Mouse (Mus musculus): ENCODE results near the gene Cyp27b1.
"Not testable (repeated sequence)": the region's sequence is repeated elsewhere in the genome, so short reads cannot be mapped to it uniquely, and the experiment has no call there.

Gene Cyp27b1

GRCm38 (mm10) chr10:127069281-127070189, 21.5 kb downstream of the Cyp27b1 start:
- DNase-seq (ENCODE audit: low spot score), result peak; percentile 72

- peak; percentile 95 for DNase-seq (ENCODE audit: low spot score)
Measured at GRCm38 (mm10) chr10:127070190-127071121, 22.4 kb downstream of the Cyp27b1 start, which contains the start of gene Tspan31. Gene Tspan31, minus strand, starts transcription at chr10:127070264.

- DNase-seq (ENCODE audit: low spot score), result no peak
Measured at GRCm38 (mm10) chr10:127071203-127071602, 23.2 kb downstream of the Cyp27b1 start.

- not testable (repeated sequence) for DNase-seq (ENCODE audit: low spot score)
Measured at GRCm38 (mm10) chr10:127072270-127072669, 24.2 kb downstream of the Cyp27b1 start.

GRCm38 (mm10) chr10:127072969-127073368, 24.9 kb downstream of the Cyp27b1 start:
- not testable (repeated sequence) for DNase-seq (ENCODE audit: low spot score)

GRCm38 (mm10) chr10:127073981-127074380, 25.9 kb downstream of the Cyp27b1 start:
- DNase-seq (ENCODE audit: low spot score), result no peak

GRCm38 (mm10) chr10:127075080-127075479, 27.0 kb downstream of the Cyp27b1 start, which contains the start of gene Agap2:
Gene Agap2, plus strand, starts transcription at chr10:127075284.
- DNase-seq (ENCODE audit: low spot score), result no peak

GRCm38 (mm10) chr10:127075651-127076050, 27.6 kb downstream of the Cyp27b1 start:
- DNase-seq (ENCODE audit: low spot score), result no peak

- no peak for DNase-seq (ENCODE audit: low spot score)
Measured at GRCm38 (mm10) chr10:127076082-127076481, 28.0 kb downstream of the Cyp27b1 start.

GRCm38 (mm10) chr10:127077515-127077914, 29.5 kb downstream of the Cyp27b1 start:
- DNase-seq (ENCODE audit: low spot score), result no peak

- DNase-seq (ENCODE audit: low spot score), result peak; percentile 39
Measured at GRCm38 (mm10) chr10:127078001-127078676, 30.1 kb downstream of the Cyp27b1 start.

GRCm38 (mm10) chr10:127078677-127079575, 30.9 kb downstream of the Cyp27b1 start:
- peak; percentile 75 for DNase-seq (ENCODE audit: low spot score)

GRCm38 (mm10) chr10:127079665-127080391, 31.8 kb downstream of the Cyp27b1 start:
- peak; percentile 59 for DNase-seq (ENCODE audit: low spot score)

- DNase-seq (ENCODE audit: low spot score), result no peak
Measured at GRCm38 (mm10) chr10:127080901-127081780, 33.1 kb downstream of the Cyp27b1 start.

- DNase-seq (ENCODE audit: low spot score), result peak; percentile 65
Measured at GRCm38 (mm10) chr10:127081996-127082620, 34.1 kb downstream of the Cyp27b1 start.

- no peak for DNase-seq (ENCODE audit: low spot score)
Measured at GRCm38 (mm10) chr10:127083292-127083914, 35.4 kb downstream of the Cyp27b1 start.

- DNase-seq (ENCODE audit: low spot score), result no peak
Measured at GRCm38 (mm10) chr10:127083915-127084306, 35.9 kb downstream of the Cyp27b1 start.

GRCm38 (mm10) chr10:127085052-127085451, 37.0 kb downstream of the Cyp27b1 start:
- no peak for DNase-seq (ENCODE audit: low spot score)

Data from retina, embryonic 14.5 days (tissue).